Mouse (Mus musculus) spleen, adult 2 months (tissue): Measurements from ENCODE around the gene Rasgef1c. TPM values are rescaled to one million over a fixed set of nuclear protein-coding genes. Genes with fewer than 3 reads are reported as not detected.

Source experiments
- DNase-seq, 2 experiments: peaks; one replicate each; pipeline versions ENCODE4 v3.0.0 to v3.0.0-alpha.2; 2012 to 2021; ENCODE audit warnings: low spot score in 2 of 2, low read depth in 1 of 2
- H3K27ac ChIP-seq: fragments of 200-500 bp; 2 replicates; pipeline ENCODE4 v1.5.1; 2012; ENCODE audit warnings: low read length, inconsistent platforms; ENCODE audit not compliant: insufficient read depth
- H3K27me3 ChIP-seq: fragments of 200-500 bp; 2 replicates; pipeline ENCODE4 v1.6.1; 2012; ENCODE audit warnings: mild to moderate bottlenecking, moderate library complexity, low read length, inconsistent platforms; ENCODE audit not compliant: control insufficient read depth, insufficient read depth
- H3K36me3 ChIP-seq: fragments of 200-500 bp; 2 replicates; pipeline ENCODE4 v1.6.1; 2012; ENCODE audit warnings: mild to moderate bottlenecking, low read length, inconsistent platforms; ENCODE audit not compliant: control insufficient read depth, insufficient read depth
- H3K4me1 ChIP-seq: fragments of 200-500 bp; 2 replicates; pipeline ENCODE4 v1.6.1; 2011; ENCODE audit warnings: inconsistent platforms; ENCODE audit not compliant: control insufficient read depth, insufficient read depth, insufficient read length
- H3K4me3 ChIP-seq: fragments of 200-500 bp; 2 replicates; pipeline ENCODE4 v1.5.1; 2011; ENCODE audit warnings: mild to moderate bottlenecking, inconsistent platforms; ENCODE audit not compliant: insufficient read depth, insufficient read length; ENCODE audit errors: extremely low read depth
- CTCF ChIP-seq: fragments of 200-500 bp; IDR thresholded peaks from 2 replicates; pipeline ENCODE4 v1.5.1; 2011; ENCODE audit warnings: mild to moderate bottlenecking, inconsistent platforms; ENCODE audit not compliant: insufficient read depth, insufficient read length, insufficient replicate concordance; ENCODE audit errors: extremely low read depth
- POLR2A ChIP-seq: fragments of 200-500 bp; IDR thresholded peaks from 2 replicates; pipeline ENCODE4 v1.6.1; 2011; ENCODE audit warnings: low read depth, low read length, inconsistent platforms
- WGBS: fragments of 180-500 bp; shearing (Covaris S2); methylation state at CpG from one replicate; pipeline ENCODE4 v1.1.7; 2018; 5-methylcytosine and 5-hydroxymethylcytosine counted together
- polyA plus RNA-seq: library from polyadenylated mRNA; depleted of rRNA; stranded (reverse); fragments of >200 nt; gene quantifications from 2 replicates; pipeline ENCODE4 v1.2.3, GENCODE M21; 2012

The Rasgef1c gene
- polyA plus RNA-seq, 1 experiment = 0.25 TPM

- no peaks in the 10 kb centered on the region for H3K36me3 ChIP-seq
- no peak overlapping the region for H3K27ac ChIP-seq
- 54% methylated on average over 6 of the region's 6 CpGs for WGBS
- no peak for TF ChIP-seq POLR2A
- no peak for TF ChIP-seq CTCF
- H3K27me3 ChIP-seq = peaks cover 3% of the 10 kb centered on the region
- H3K4me1 ChIP-seq = no peaks in the 10 kb centered on the region
- DNase-seq = no peak
- no peak overlapping the region for H3K4me3 ChIP-seq
These were observed 17.7 kb downstream of the Rasgef1c start for GRCm38 (mm10) chr11:49919304-49919703.

GRCm38 (mm10) chr11:49923539-49923938 is 21.9 kb downstream of the Rasgef1c start:
- Histone ChIP-seq H3K36me3 (no peaks in the 10 kb centered on the region), H3K4me3 (no peak overlapping the region), H3K27ac (no peak overlapping the region), H3K4me1 (no peaks in the 10 kb centered on the region), H3K27me3 (peaks cover 1% of the 10 kb centered on the region; the same call in 1 of the 2 replicates)
- DNase-seq = no peak
- no peak for TF ChIP-seq CTCF
- TF ChIP-seq POLR2A = no peak
- WGBS = 89% methylated on average over 9 of the region's 9 CpGs

GRCm38 (mm10) chr11:49926183-49926582 is 24.5 kb downstream of the Rasgef1c start:
- 72% methylated on average over 7 of the region's 7 CpGs for WGBS
- no peaks in the 10 kb centered on the region for H3K36me3 ChIP-seq
- no peak for TF ChIP-seq POLR2A
- H3K4me1 ChIP-seq = no peaks in the 10 kb centered on the region
- H3K27ac ChIP-seq = no peak overlapping the region
- H3K4me3 ChIP-seq = no peak overlapping the region
- H3K27me3 ChIP-seq = no peaks in the 10 kb centered on the region
- no peak for DNase-seq

- 47% methylated on average over 4 of the region's 4 CpGs for WGBS
- H3K27me3 ChIP-seq = no peaks in the 10 kb centered on the region
- DNase-seq = no peak
- no peaks in the 10 kb centered on the region for H3K36me3 ChIP-seq
- TF ChIP-seq CTCF = no peak
- TF ChIP-seq POLR2A = no peak
- H3K4me1 ChIP-seq = no peaks in the 10 kb centered on the region
- no peak overlapping the region for H3K4me3 ChIP-seq
- no peak overlapping the region for H3K27ac ChIP-seq
These were observed 25.5 kb downstream of the Rasgef1c start for GRCm38 (mm10) chr11:49927169-49927568.

GRCm38 (mm10) chr11:49927670-49928069 is 26.0 kb downstream of the Rasgef1c start:
- Histone ChIP-seq H3K27me3 (no peaks in the 10 kb centered on the region), H3K4me1 (no peaks in the 10 kb centered on the region), H3K36me3 (no peaks in the 10 kb centered on the region), H3K4me3 (no peak overlapping the region), H3K27ac (no peak overlapping the region)
- 80% methylated on average over 6 of the region's 6 CpGs for WGBS
- TF ChIP-seq POLR2A = no peak
- no peak for TF ChIP-seq CTCF
- no peak for DNase-seq

- 63% methylated on average over 5 of the region's 5 CpGs for WGBS
- Histone ChIP-seq H3K4me1 (no peaks in the 10 kb centered on the region), H3K27ac (no peak overlapping the region), H3K4me3 (no peak overlapping the region), H3K36me3 (no peaks in the 10 kb centered on the region), H3K27me3 (no peaks in the 10 kb centered on the region)
- TF ChIP-seq CTCF = no peak
- no peak for TF ChIP-seq POLR2A
- DNase-seq = no peak
These were observed 29.5 kb downstream of the Rasgef1c start for GRCm38 (mm10) chr11:49931037-49931625.

GRCm38 (mm10) chr11:49931853-49932252 is 30.2 kb downstream of the Rasgef1c start:
- no peak for DNase-seq
- TF ChIP-seq POLR2A (no peak), CTCF (no peak)
- Histone ChIP-seq H3K27me3 (no peaks in the 10 kb centered on the region), H3K4me1 (no peaks in the 10 kb centered on the region), H3K27ac (no peak overlapping the region), H3K36me3 (no peaks in the 10 kb centered on the region), H3K4me3 (no peak overlapping the region)
- WGBS = 27% methylated on average over 7 of the region's 7 CpGs

GRCm38 (mm10) chr11:49933811-49934210 is 32.2 kb downstream of the Rasgef1c start:
- WGBS = 77% methylated on average over 1 of the region's 1 CpGs
- no peak for DNase-seq
- Histone ChIP-seq H3K4me1 (no peaks in the 10 kb centered on the region), H3K27ac (no peak overlapping the region), H3K4me3 (no peak overlapping the region), H3K27me3 (no peaks in the 10 kb centered on the region), H3K36me3 (no peaks in the 10 kb centered on the region)
- TF ChIP-seq POLR2A = no peak
- TF ChIP-seq CTCF = no peak
